Mouse (Mus musculus): ENCODE results near the gene Ctnna2. TPM values are rescaled to one million over a fixed set of nuclear protein-coding genes. Genes with fewer than 3 reads are reported as not detected.

Ctnna2 gene
- polyA plus RNA-seq, 1 experiment from 2014 or later: 0.12 TPM

- no peaks in the 10 kb centered on the region for H3K4me1 ChIP-seq (replicated peaks)
- WGBS (ENCODE audit: insufficient replicate concordance): 28% methylated on average over 4 of the region's 4 CpGs
- no peak overlapping the region for H3K4me3 ChIP-seq (replicated peaks)
- no peaks in the 10 kb centered on the region for H3K36me3 ChIP-seq (replicated peaks)
- no peak overlapping the region for H3K4me2 ChIP-seq
- no peak for ATAC-seq (ENCODE audit: insufficient read depth)
- no peak overlapping the region for H3K9ac ChIP-seq
- H3K9me3 ChIP-seq (replicated peaks): no peaks in the 10 kb centered on the region
- H3K27me3 ChIP-seq: no peaks in the 10 kb centered on the region
- no peak overlapping the region for H3K27ac ChIP-seq (replicated peaks)
Measured at GRCm38 (mm10) chr6:77582568-77582967, 396.9 kb downstream of the Ctnna2 start.

- Histone ChIP-seq H3K9me3 (replicated peaks) (no peaks in the 10 kb centered on the region), H3K4me1 (replicated peaks) (no peaks in the 10 kb centered on the region), H3K27me3 (no peaks in the 10 kb centered on the region), H3K36me3 (replicated peaks) (no peaks in the 10 kb centered on the region), H3K4me2 (no peak overlapping the region), H3K9ac (no peak overlapping the region), H3K27ac (replicated peaks) (no peak overlapping the region), H3K4me3 (replicated peaks) (no peak overlapping the region)
- no peak for ATAC-seq (ENCODE audit: insufficient read depth)
Measured at GRCm38 (mm10) chr6:77580926-77581325, 398.6 kb downstream of the Ctnna2 start.

- 48% methylated on average over 1 of the region's 1 CpGs for WGBS (ENCODE audit: insufficient replicate concordance)
- Histone ChIP-seq H3K9ac (no peak overlapping the region), H3K36me3 (replicated peaks) (no peaks in the 10 kb centered on the region), H3K27ac (replicated peaks) (no peak overlapping the region), H3K9me3 (replicated peaks) (no peaks in the 10 kb centered on the region), H3K4me2 (no peak overlapping the region), H3K27me3 (no peaks in the 10 kb centered on the region), H3K4me3 (replicated peaks) (no peak overlapping the region), H3K4me1 (replicated peaks) (no peaks in the 10 kb centered on the region)
- no peak for ATAC-seq (ENCODE audit: insufficient read depth)
Measured at GRCm38 (mm10) chr6:77578612-77579011, 400.9 kb downstream of the Ctnna2 start.

- Histone ChIP-seq H3K36me3 (replicated peaks) (no peaks in the 10 kb centered on the region), H3K27ac (replicated peaks) (no peak overlapping the region), H3K4me3 (replicated peaks) (no peak overlapping the region), H3K9me3 (replicated peaks) (no peaks in the 10 kb centered on the region), H3K9ac (no peak overlapping the region), H3K4me2 (no peak overlapping the region), H3K4me1 (replicated peaks) (no peaks in the 10 kb centered on the region), H3K27me3 (no peaks in the 10 kb centered on the region)
- ATAC-seq (ENCODE audit: insufficient read depth): no peak
- WGBS (ENCODE audit: insufficient replicate concordance): 33% methylated on average over 3 of the region's 3 CpGs
Measured at GRCm38 (mm10) chr6:77577585-77577984, 401.9 kb downstream of the Ctnna2 start.

- Histone ChIP-seq H3K4me2 (no peak overlapping the region), H3K27me3 (no peaks in the 10 kb centered on the region), H3K4me1 (replicated peaks) (no peaks in the 10 kb centered on the region), H3K27ac (replicated peaks) (no peak overlapping the region), H3K36me3 (replicated peaks) (no peaks in the 10 kb centered on the region), H3K4me3 (replicated peaks) (no peak overlapping the region), H3K9me3 (replicated peaks) (no peaks in the 10 kb centered on the region), H3K9ac (no peak overlapping the region)
- no peak for ATAC-seq (ENCODE audit: insufficient read depth)
- WGBS (ENCODE audit: insufficient replicate concordance): 49% methylated on average over 3 of the region's 3 CpGs
Measured at GRCm38 (mm10) chr6:77572614-77573013, 406.9 kb downstream of the Ctnna2 start.

- H3K9ac ChIP-seq: no peak overlapping the region
- no peak for ATAC-seq (ENCODE audit: insufficient read depth)
- H3K9me3 ChIP-seq (replicated peaks): no peaks in the 10 kb centered on the region
- 79% methylated on average over 3 of the region's 3 CpGs for WGBS (ENCODE audit: insufficient replicate concordance)
- no peaks in the 10 kb centered on the region for H3K36me3 ChIP-seq (replicated peaks)
- no peaks in the 10 kb centered on the region for H3K4me1 ChIP-seq (replicated peaks)
- H3K4me2 ChIP-seq: no peak overlapping the region
- H3K27ac ChIP-seq (replicated peaks): no peak overlapping the region
- no peak overlapping the region for H3K4me3 ChIP-seq (replicated peaks)
- H3K27me3 ChIP-seq: no peaks in the 10 kb centered on the region
Measured at GRCm38 (mm10) chr6:77569851-77570250, 409.6 kb downstream of the Ctnna2 start.

GRCm38 (mm10) chr6:77556181-77556580 is 423.3 kb downstream of the Ctnna2 start:
- Histone ChIP-seq H3K4me2 (no peak overlapping the region), H3K9me3 (replicated peaks) (no peaks in the 10 kb centered on the region), H3K4me3 (replicated peaks) (no peak overlapping the region), H3K9ac (no peak overlapping the region), H3K27ac (replicated peaks) (no peak overlapping the region), H3K36me3 (replicated peaks) (no peaks in the 10 kb centered on the region), H3K4me1 (replicated peaks) (no peaks in the 10 kb centered on the region), H3K27me3 (no peaks in the 10 kb centered on the region)
- 48% methylated on average over 1 of the region's 1 CpGs for WGBS (ENCODE audit: insufficient replicate concordance)
- no peak for ATAC-seq (ENCODE audit: insufficient read depth)

- H3K4me1 ChIP-seq (replicated peaks): no peaks in the 10 kb centered on the region
- no peak overlapping the region for H3K4me3 ChIP-seq (replicated peaks)
- no peak overlapping the region for H3K4me2 ChIP-seq
- no peaks in the 10 kb centered on the region for H3K27me3 ChIP-seq
- no peak overlapping the region for H3K9ac ChIP-seq
- H3K36me3 ChIP-seq (replicated peaks): no peaks in the 10 kb centered on the region
- no peaks in the 10 kb centered on the region for H3K9me3 ChIP-seq (replicated peaks)
- 66% methylated on average over 15 of the region's 15 CpGs for WGBS (ENCODE audit: insufficient replicate concordance)
- ATAC-seq (ENCODE audit: insufficient read depth): no peak
- H3K27ac ChIP-seq (replicated peaks): no peak overlapping the region
Measured at GRCm38 (mm10) chr6:77537055-77537807, 442.3 kb downstream of the Ctnna2 start.

- H3K4me1 ChIP-seq (replicated peaks): no peaks in the 10 kb centered on the region
- ATAC-seq (ENCODE audit: insufficient read depth): no peak
- H3K27me3 ChIP-seq: no peaks in the 10 kb centered on the region
- 49% methylated on average over 2 of the region's 2 CpGs for WGBS (ENCODE audit: insufficient replicate concordance)
- no peaks in the 10 kb centered on the region for H3K9me3 ChIP-seq (replicated peaks)
- no peak overlapping the region for H3K27ac ChIP-seq (replicated peaks)
- H3K36me3 ChIP-seq (replicated peaks): no peaks in the 10 kb centered on the region
- no peak overlapping the region for H3K4me2 ChIP-seq
- no peak overlapping the region for H3K4me3 ChIP-seq (replicated peaks)
- H3K9ac ChIP-seq: no peak overlapping the region
Measured at GRCm38 (mm10) chr6:77527636-77528035, 451.9 kb downstream of the Ctnna2 start.

- WGBS (ENCODE audit: insufficient replicate concordance): 55% methylated on average over 2 of the region's 2 CpGs
- Histone ChIP-seq H3K4me2 (no peak overlapping the region), H3K9ac (no peak overlapping the region), H3K27ac (replicated peaks) (no peak overlapping the region), H3K27me3 (no peaks in the 10 kb centered on the region), H3K4me1 (replicated peaks) (no peaks in the 10 kb centered on the region), H3K36me3 (replicated peaks) (no peaks in the 10 kb centered on the region), H3K4me3 (replicated peaks) (no peak overlapping the region), H3K9me3 (replicated peaks) (no peaks in the 10 kb centered on the region)
- no peak for ATAC-seq (ENCODE audit: insufficient read depth)
Measured at GRCm38 (mm10) chr6:77521836-77522235, 457.7 kb downstream of the Ctnna2 start.

- ATAC-seq (ENCODE audit: insufficient read depth): no peak
- Histone ChIP-seq H3K27ac (replicated peaks) (no peak overlapping the region), H3K9me3 (replicated peaks) (no peaks in the 10 kb centered on the region), H3K4me2 (no peak overlapping the region), H3K9ac (no peak overlapping the region), H3K4me1 (replicated peaks) (no peaks in the 10 kb centered on the region), H3K4me3 (replicated peaks) (no peak overlapping the region), H3K27me3 (no peaks in the 10 kb centered on the region), H3K36me3 (replicated peaks) (no peaks in the 10 kb centered on the region)
- WGBS (ENCODE audit: insufficient replicate concordance): 47% methylated on average over 2 of the region's 2 CpGs
Measured at GRCm38 (mm10) chr6:77516515-77516914, 463.0 kb downstream of the Ctnna2 start.

- H3K4me2 ChIP-seq: no peak overlapping the region
- no peaks in the 10 kb centered on the region for H3K4me1 ChIP-seq (replicated peaks)
- no peaks in the 10 kb centered on the region for H3K36me3 ChIP-seq (replicated peaks)
- no peaks in the 10 kb centered on the region for H3K27me3 ChIP-seq
- H3K27ac ChIP-seq (replicated peaks): no peak overlapping the region
- 23% methylated on average over 5 of the region's 5 CpGs for WGBS (ENCODE audit: insufficient replicate concordance)
- no peaks in the 10 kb centered on the region for H3K9me3 ChIP-seq (replicated peaks)
- ATAC-seq (ENCODE audit: insufficient read depth): no peak
- no peak overlapping the region for H3K4me3 ChIP-seq (replicated peaks)
- H3K9ac ChIP-seq: no peak overlapping the region
Measured at GRCm38 (mm10) chr6:77511805-77512204, 467.7 kb downstream of the Ctnna2 start.
